Mouse (Mus musculus) embryonic facial prominence, embryonic 12.5 days (tissue): ENCODE data around the gene Ddn. TPM values are rescaled to one million over a fixed set of nuclear protein-coding genes. Genes with fewer than 3 reads are reported as not detected.

Source experiments
- ATAC-seq: fragments of 200-750 bp; cut with Nextera tagmentation; 2 replicates; pipeline ENCODE4 v1.8.0; 2017; ENCODE audit not compliant: insufficient number of reproducible peaks, insufficient read depth, low FRiP score, low TSS enrichment
- H3K27ac ChIP-seq: fragments of 300-500 bp; sonication (generic); 2 replicates; pipeline ENCODE4 v1.5.1; 2016; ENCODE audit warnings: mild to moderate bottlenecking
- H3K27me3 ChIP-seq: fragments of 300-500 bp; sonication (generic); 2 replicates; pipeline ENCODE4 v1.6.1; 2016; ENCODE audit warnings: mild to moderate bottlenecking, moderate library complexity
- H3K36me3 ChIP-seq: fragments of 300-500 bp; sonication (generic); 2 replicates; pipeline ENCODE4 v1.6.1; 2016; ENCODE audit warnings: mild to moderate bottlenecking
- H3K4me1 ChIP-seq: fragments of 300-500 bp; sonication (generic); 2 replicates; pipeline ENCODE4 v1.6.1; 2016
- H3K4me2 ChIP-seq: fragments of 300-500 bp; sonication (generic); replicated peaks from 2 replicates; pipeline ENCODE4 v1.6.1; 2016; ENCODE audit warnings: mild to moderate bottlenecking, moderate library complexity
- H3K4me3 ChIP-seq: fragments of 300-500 bp; sonication (generic); 2 replicates; pipeline ENCODE4 v1.5.1; 2016; ENCODE audit warnings: mild to moderate bottlenecking
- H3K9ac ChIP-seq: fragments of 300-500 bp; sonication (generic); 2 replicates; pipeline ENCODE4 v1.6.1; 2016; ENCODE audit warnings: mild to moderate bottlenecking, moderate library complexity
- H3K9me3 ChIP-seq: fragments of 300-500 bp; sonication (generic); 2 replicates; pipeline ENCODE4 v1.6.1; 2016; ENCODE audit warnings: mild to moderate bottlenecking, moderate library complexity
- WGBS: fragments of 180-500 bp; shearing (Covaris S2); methylation state at CpG from one replicate; pipeline ENCODE4 v1.1.7; 2016; 5-methylcytosine and 5-hydroxymethylcytosine counted together
- polyA plus RNA-seq: library from polyadenylated mRNA; unstranded; fragments of >200 nt; fragmentation: Nextera tagmentation; extraction: Ambion mirVana; gene quantifications from 2 replicates; pipeline ENCODE4 v1.2.1, GENCODE M21; 2016

Gene Ddn
- polyA plus RNA-seq, result 0.04 TPM in 1 of 2 replicates, not detected in the other

DNA sequence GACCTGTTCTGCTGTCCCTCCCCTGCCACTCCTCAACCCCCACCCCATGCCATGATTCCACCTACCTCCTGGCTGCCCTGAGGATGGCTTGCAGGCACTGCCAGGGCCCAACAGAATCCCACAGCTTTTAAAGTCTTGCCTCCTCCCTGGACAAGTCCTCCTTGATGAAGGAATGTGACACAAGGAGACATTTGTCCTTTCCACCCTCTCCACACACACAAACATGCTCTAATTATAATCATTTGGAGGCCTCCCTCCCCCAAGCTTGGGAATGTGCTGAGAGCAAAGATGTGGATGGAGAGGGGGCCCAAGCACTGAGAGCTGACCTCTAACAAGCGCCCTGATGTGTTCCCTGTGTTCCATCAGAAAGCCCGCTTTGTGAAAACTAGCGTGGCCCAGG is at the start of gene Ddn:
Gene Ddn, minus strand, starts transcription at position 101 of the 400 bp plus-strand sequence.
- peaks cover 63% of the 10 kb centered on the region for H3K27me3 ChIP-seq
- peaks cover 31% of the 10 kb centered on the region for H3K4me1 ChIP-seq
- ATAC-seq, result no peak
- H3K9ac ChIP-seq, result no peak within 1 kb of the TSS
- H3K9me3 ChIP-seq, result no peaks in the 10 kb centered on the region
- H3K4me2 ChIP-seq, result peak within 1 kb of the TSS; percentile 87
- 31% methylated on average over 3 of the region's 3 CpGs for WGBS
- peak within 1 kb of the TSS; percentile 45 for H3K4me3 ChIP-seq
- peaks cover 35% of the 10 kb centered on the region for H3K36me3 ChIP-seq
- no peak within 1 kb of the TSS for H3K27ac ChIP-seq

DNA sequence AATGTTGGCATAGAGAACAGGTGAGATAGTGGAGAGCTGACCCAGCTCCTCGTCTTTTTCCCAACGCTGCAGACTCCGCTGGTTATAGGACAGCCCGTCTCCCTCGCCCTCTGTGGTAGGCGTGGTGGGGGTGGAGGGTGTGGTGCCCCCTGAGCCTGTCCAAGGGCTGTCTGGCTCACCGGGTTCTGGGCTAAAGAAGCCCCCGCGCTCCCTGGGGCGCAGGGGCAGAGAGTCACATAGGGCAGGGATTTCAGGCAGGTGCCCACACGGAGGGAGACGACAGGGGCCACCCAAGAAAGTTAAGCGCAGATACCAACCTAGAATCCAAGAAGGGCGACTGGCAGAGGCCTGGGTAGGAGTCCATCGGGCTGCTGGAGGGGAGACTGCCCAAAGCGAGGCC is 44.9 kb upstream of the Ddn start:
- no peaks in the 10 kb centered on the region for H3K4me1 ChIP-seq
- no peak overlapping the region for H3K27ac ChIP-seq
- H3K9ac ChIP-seq, result no peak overlapping the region
- H3K36me3 ChIP-seq, result peaks cover 99% of the 10 kb centered on the region
- no peaks in the 10 kb centered on the region for H3K9me3 ChIP-seq
- WGBS, result 96% methylated on average over 16 of the region's 16 CpGs
- no peak overlapping the region for H3K4me2 ChIP-seq
- no peak for ATAC-seq
- no peaks in the 10 kb centered on the region for H3K27me3 ChIP-seq
- no peak overlapping the region for H3K4me3 ChIP-seq

DNA sequence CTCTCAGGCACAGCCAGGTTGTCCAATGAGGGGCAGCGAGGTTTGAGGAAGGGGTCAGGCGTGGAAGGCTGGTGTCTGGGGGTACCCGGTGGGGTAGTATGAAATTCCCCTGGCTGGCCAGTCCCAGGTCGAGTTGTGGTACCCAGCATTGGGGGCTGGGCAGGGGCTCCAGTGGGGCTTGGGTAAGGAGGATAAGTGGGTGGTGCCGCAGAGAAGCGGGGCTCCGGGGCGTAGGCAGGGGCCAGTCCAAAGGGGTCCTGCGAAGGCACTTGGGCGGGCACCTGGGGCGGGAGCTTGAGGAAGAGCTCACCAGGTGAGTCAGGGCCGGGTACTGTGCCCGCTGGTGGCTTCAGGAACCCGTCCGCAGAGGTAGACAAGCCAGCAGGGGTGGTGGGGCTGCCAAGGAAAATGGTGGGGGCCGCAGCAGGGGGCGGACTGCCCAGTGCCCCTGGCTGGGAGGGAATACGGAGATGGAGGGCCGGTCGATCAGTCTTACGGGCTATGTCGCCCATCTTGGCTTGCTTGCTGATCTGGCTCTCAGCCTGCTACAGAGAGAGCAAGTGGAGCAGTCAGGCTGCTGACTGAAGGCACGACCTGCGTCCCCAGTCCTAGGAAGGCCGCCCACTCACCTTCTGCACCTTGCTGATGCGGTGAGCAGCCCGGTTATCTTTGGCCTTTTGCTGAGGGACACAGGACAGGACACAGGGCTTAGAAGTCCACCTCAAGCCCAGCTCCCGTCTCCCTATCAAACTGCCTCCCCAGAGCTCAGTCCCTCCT is 44.1 kb upstream of the Ddn start:
- Histone ChIP-seq H3K36me3 (peaks cover 100% of the 10 kb centered on the region), H3K9ac (no peak overlapping the region), H3K4me3 (no peak overlapping the region), H3K4me1 (no peaks in the 10 kb centered on the region), H3K27me3 (no peaks in the 10 kb centered on the region), H3K27ac (no peak overlapping the region), H3K9me3 (no peaks in the 10 kb centered on the region), H3K4me2 (no peak overlapping the region)
- ATAC-seq, result no peak
- WGBS, result 92% methylated on average over 28 of the region's 28 CpGs

DNA sequence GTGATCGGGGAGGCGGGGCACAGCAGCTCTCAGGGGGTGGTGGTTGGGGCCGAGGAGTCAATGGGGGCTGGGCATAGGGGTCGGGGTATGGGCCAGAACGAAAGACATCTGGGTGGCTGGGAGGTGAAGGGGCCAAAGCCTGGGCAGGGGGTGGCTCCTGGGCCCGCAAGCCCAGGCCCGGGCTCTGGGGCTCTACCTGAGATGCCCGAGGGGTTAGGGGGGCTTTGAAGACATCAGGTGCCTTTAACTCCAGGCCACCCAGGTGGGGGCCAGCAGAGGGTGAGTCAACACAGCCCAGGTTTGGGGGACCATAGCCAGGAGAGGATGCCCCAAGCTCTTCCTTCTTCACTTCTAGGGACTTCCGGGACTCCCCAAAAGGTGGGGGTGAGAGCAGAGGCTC is 43.4 kb upstream of the Ddn start:
- ATAC-seq, result no peak

DNA sequence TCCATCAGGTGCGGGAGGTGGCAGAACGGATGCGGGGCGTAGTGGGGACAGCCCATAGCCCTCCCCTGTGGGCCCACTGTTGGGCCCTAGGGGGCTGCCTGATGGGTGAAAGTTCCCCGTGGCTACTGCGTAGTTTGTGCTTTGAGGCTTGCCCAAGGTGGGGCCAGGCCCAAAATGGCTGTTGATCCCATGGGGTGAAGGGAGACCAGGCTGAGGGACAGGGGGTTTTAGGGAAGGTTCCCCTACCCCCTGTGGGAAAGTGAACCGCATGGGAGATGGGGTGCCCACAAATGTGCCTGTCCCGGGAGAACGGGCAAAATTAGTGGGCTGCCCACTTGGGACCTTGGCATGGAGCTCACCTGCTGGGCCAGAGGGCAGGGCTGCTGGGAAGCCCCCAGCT is 42.8 kb upstream of the Ddn start:
- Histone ChIP-seq H3K9me3 (no peaks in the 10 kb centered on the region), H3K27ac (no peak overlapping the region), H3K4me1 (no peaks in the 10 kb centered on the region), H3K4me2 (no peak overlapping the region), H3K36me3 (peaks cover 100% of the 10 kb centered on the region), H3K4me3 (no peak overlapping the region), H3K27me3 (no peaks in the 10 kb centered on the region), H3K9ac (no peak overlapping the region; the same call in 1 of the 2 replicates)
- ATAC-seq, result no peak
- 93% methylated on average over 9 of the region's 9 CpGs for WGBS

More for the DNA sequence above, 43.4 kb upstream of the Ddn start:
- Histone ChIP-seq H3K4me3 (no peak overlapping the region), H3K9ac (no peak overlapping the region), H3K4me2 (no peak overlapping the region), H3K36me3 (peaks cover 100% of the 10 kb centered on the region), H3K4me1 (no peaks in the 10 kb centered on the region), H3K27ac (no peak overlapping the region), H3K9me3 (no peaks in the 10 kb centered on the region), H3K27me3 (no peaks in the 10 kb centered on the region)
- 81% methylated on average over 9 of the region's 9 CpGs for WGBS

DNA sequence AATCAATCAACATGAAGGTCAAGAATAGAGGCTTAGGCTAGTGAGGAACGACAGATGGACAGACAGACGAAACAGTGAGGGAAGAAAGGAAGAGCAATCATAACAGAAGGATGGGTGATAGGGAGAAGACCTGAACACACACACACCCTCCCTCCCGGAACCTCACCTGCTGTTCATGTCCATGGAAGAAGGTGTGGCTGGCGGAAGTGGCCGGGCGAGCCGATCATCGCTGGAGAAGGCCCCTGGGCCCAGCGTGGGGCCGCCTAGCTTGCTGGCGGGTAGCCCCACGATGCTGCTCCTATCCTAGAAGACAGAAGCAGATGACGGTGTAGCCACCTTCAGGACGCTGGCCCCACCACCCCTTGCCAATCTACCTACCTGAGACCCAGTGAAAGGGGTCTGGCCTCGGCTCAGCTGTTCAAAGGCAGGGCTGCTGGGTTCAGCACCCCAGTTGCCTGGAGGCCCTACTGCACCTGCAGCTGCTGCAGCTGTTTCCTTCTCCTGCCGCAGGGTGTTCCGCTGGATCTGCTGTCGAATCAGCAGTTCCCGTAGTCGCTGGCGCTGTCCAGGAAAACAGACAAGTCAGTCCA is 42.0 kb upstream of the Ddn start:
- 96% methylated on average over 21 of the region's 21 CpGs for WGBS

DNA sequence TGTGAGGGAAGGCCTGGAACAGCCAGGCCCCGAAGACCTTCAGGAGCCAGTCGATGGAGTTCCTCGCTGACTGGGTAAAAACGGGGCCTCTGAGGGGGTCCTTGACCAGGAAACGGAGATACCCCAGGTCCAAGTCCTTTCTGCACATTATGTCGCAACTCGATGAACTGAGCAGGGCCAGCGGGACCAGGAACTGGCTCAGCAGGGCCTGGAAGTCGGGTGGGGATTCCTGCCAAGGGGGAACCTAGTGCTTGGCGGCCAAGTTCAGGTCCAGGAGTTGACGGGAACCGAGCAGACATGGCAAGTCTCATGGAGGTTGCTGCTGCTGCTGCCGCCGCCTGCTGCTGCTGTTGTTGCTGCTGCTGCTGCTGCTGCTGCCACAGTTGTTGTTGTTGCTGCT is 41.4 kb upstream of the Ddn start:
- H3K4me1 ChIP-seq, result no peaks in the 10 kb centered on the region
- H3K9me3 ChIP-seq, result no peaks in the 10 kb centered on the region
- peaks cover 100% of the 10 kb centered on the region for H3K36me3 ChIP-seq
- no peaks in the 10 kb centered on the region for H3K27me3 ChIP-seq
- H3K27ac ChIP-seq, result no peak overlapping the region
- 90% methylated on average over 14 of the region's 14 CpGs for WGBS
- no peak overlapping the region for H3K4me3 ChIP-seq
- no peak for ATAC-seq
- H3K9ac ChIP-seq, result no peak overlapping the region
- H3K4me2 ChIP-seq, result no peak overlapping the region

More for the DNA sequence above, 42.0 kb upstream of the Ddn start:
- no peak for ATAC-seq
- Histone ChIP-seq H3K9me3 (no peaks in the 10 kb centered on the region), H3K4me1 (no peaks in the 10 kb centered on the region), H3K4me2 (no peak overlapping the region), H3K36me3 (peaks cover 100% of the 10 kb centered on the region), H3K27ac (no peak overlapping the region), H3K9ac (no peak overlapping the region), H3K27me3 (no peaks in the 10 kb centered on the region), H3K4me3 (no peak overlapping the region)

DNA sequence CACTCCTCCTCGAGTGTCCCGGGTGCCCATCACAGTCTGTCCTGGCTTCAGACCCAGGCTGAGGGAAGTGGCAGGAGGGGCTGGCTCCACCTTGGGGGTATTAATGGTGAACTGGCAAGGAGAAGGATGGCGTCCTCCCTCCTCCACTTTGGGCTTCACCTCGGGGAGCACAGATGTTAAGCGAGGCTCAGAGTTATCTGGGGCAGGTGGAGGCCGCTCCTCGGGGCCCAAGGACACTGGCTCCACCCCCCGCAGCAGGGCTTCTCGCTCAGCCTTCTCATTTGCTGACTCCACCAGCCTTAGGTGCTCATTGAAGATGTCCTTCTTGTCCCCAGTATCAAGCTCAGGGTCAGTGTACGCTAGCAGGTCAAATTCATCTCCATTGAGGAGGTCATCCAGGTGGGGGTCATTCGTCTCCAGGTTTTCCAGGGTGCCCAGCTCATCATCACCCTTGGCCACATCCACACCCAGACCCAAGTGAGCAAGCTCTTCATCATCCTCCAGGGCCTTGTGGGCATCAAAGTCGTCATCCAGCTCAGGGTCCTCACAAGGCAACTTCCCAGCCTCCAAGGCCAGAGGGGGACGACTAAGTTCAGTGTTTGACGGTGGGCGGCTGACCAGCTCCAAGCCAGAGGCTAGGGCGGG is 40.8 kb upstream of the Ddn start:
- H3K27me3 ChIP-seq, result no peaks in the 10 kb centered on the region
- ATAC-seq, result no peak
- no peak overlapping the region for H3K4me2 ChIP-seq
- H3K4me1 ChIP-seq, result no peaks in the 10 kb centered on the region
- H3K9ac ChIP-seq, result no peak overlapping the region
- peaks cover 100% of the 10 kb centered on the region for H3K36me3 ChIP-seq
- no peak overlapping the region for H3K27ac ChIP-seq
- WGBS, result 89% methylated on average over 16 of the region's 16 CpGs
- H3K9me3 ChIP-seq, result no peaks in the 10 kb centered on the region
- no peak overlapping the region for H3K4me3 ChIP-seq

DNA sequence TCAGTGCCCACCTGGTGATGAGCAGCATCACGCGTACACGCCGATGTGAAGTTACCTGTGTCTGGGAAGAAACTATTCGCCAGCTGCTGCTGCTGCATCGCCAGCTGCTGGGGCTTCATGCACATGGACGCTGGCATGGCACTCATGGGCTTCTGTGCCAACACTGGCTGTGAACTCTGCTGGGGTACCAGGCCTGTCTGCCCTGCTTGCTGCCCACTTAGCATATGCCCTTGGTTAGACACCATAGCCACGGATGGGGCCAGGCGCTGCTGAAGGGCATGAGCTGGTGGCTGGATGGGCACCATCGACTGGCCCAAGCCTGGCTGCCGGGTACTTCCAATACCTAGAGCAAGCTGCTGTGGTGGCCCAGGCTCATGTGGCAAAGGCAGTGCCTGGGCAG is 39.9 kb upstream of the Ddn start:
- no peak overlapping the region for H3K9ac ChIP-seq
- H3K27me3 ChIP-seq, result no peaks in the 10 kb centered on the region
- 95% methylated on average over 11 of the region's 11 CpGs for WGBS
- H3K9me3 ChIP-seq, result no peaks in the 10 kb centered on the region
- H3K4me3 ChIP-seq, result no peak overlapping the region
- H3K36me3 ChIP-seq, result peaks cover 100% of the 10 kb centered on the region
- H3K4me1 ChIP-seq, result no peaks in the 10 kb centered on the region
- H3K4me2 ChIP-seq, result no peak overlapping the region
- H3K27ac ChIP-seq, result no peak overlapping the region
- ATAC-seq, result no peak

DNA sequence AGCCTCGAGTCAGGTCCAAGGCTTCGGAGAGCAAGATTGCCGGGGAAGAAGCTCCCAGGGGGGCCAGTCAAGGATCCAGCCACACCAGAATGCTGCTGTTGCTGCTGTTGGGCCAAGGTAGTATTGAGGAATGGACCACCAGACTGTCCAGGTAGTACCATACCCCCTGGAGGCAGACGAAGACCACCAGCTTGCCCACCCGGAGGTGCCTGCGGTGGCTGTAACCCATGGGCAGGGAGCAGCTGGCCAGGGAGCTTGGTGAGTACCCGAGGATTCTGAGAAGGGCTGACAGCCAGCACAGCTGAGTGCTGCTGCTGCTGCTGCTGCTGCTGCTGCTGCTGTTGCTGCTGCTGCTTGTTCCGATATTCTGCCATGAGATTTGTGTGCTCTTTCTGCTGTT is 36.9 kb upstream of the Ddn start:
- H3K9ac ChIP-seq, result no peak overlapping the region
- H3K4me3 ChIP-seq, result no peak overlapping the region
- no peak overlapping the region for H3K27ac ChIP-seq
- no peaks in the 10 kb centered on the region for H3K9me3 ChIP-seq
- H3K4me1 ChIP-seq, result no peaks in the 10 kb centered on the region
- no peak for ATAC-seq
- H3K27me3 ChIP-seq, result no peaks in the 10 kb centered on the region
- H3K4me2 ChIP-seq, result no peak overlapping the region
- peaks cover 100% of the 10 kb centered on the region for H3K36me3 ChIP-seq
- 85% methylated on average over 8 of the region's 8 CpGs for WGBS

DNA sequence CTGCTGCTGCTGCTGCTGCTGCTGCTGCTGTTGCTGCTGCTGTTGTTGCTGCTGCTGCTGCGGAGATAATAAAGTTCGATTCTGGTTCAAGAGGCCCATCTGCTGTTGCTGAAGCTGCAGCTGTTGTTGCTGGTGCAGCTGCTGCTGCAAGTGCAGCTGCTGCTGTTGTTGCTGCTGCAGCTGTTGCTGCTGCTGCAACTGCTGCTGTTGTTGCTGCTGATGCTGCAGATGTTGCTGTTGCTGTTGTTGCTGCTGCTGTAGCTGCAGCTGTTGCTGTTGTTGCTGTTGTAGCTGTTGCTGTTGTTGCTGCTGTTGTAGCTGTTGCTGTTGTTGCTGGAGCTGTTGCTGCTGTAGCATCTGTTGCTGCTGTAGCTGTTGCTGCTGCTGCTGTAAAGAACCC is 35.9 kb upstream of the Ddn start:
- no peaks in the 10 kb centered on the region for H3K4me1 ChIP-seq
- no peak overlapping the region for H3K9ac ChIP-seq
- H3K4me2 ChIP-seq, result no peak overlapping the region
- no peaks in the 10 kb centered on the region for H3K27me3 ChIP-seq
- peaks cover 100% of the 10 kb centered on the region for H3K36me3 ChIP-seq
- no peak overlapping the region for H3K27ac ChIP-seq
- H3K4me3 ChIP-seq, result no peak overlapping the region
- ATAC-seq, result no peak
- no peaks in the 10 kb centered on the region for H3K9me3 ChIP-seq
- 88% methylated on average over 2 of the region's 2 CpGs for WGBS
